Mouse (Mus musculus) midbrain, embryonic 11.5 days (tissue): ENCODE measurements at regions not wholly inside any gene's neighbourhood (a gene's known extent, or its start where the extent isn't known, plus 50 kb on each side); places are given as distances from the start of the nearest gene placed in this dataset. TPM values are rescaled to one million over a fixed set of nuclear protein-coding genes. Genes with fewer than 3 reads are reported as not detected.
A peak's percentile ranks its signal among the peaks of the same experiment; 100 is the strongest.

Experiments
- ATAC-seq: fragments of 200-750 bp; cut with Nextera tagmentation; 2 replicates; pipeline ENCODE4 v1.8.0; 2017; ENCODE audit warnings: moderate TSS enrichment, moderate library complexity; ENCODE audit not compliant: low FRiP score
- DNase-seq: peaks from one replicate; pipeline ENCODE4 v3.0.0; 2015; ENCODE audit warnings: low spot score; ENCODE audit errors: missing footprints
- H3K27ac ChIP-seq: fragments of 300-500 bp; sonication (generic); 2 replicates; pipeline ENCODE4 v1.5.1; 2014; ENCODE audit warnings: low read depth, low read length
- H3K27me3 ChIP-seq: fragments of 300-500 bp; sonication (generic); 2 replicates; pipeline ENCODE4 v1.6.1; 2014; ENCODE audit warnings: mild to moderate bottlenecking, low read length, moderate library complexity, mixed read lengths; ENCODE audit not compliant: control insufficient read depth, insufficient read depth
- H3K36me3 ChIP-seq: fragments of 300-500 bp; sonication (generic); 2 replicates; pipeline ENCODE4 v1.6.1; 2014; ENCODE audit warnings: mild to moderate bottlenecking, low read length, moderate library complexity, mixed read lengths; ENCODE audit not compliant: control insufficient read depth, insufficient read depth
- H3K4me1 ChIP-seq: fragments of 300-500 bp; sonication (generic); 2 replicates; pipeline ENCODE4 v1.6.1; 2014; ENCODE audit warnings: low read length; ENCODE audit not compliant: control insufficient read depth, insufficient read depth
- H3K4me2 ChIP-seq: fragments of 300-500 bp; sonication (generic); 2 replicates; pipeline ENCODE4 v1.6.1; 2014; ENCODE audit warnings: mild to moderate bottlenecking, moderate library complexity
- H3K4me3 ChIP-seq: fragments of 300-500 bp; sonication (generic); 2 replicates; pipeline ENCODE4 v1.5.1; 2014; ENCODE audit warnings: low read depth, low read length
- H3K9ac ChIP-seq: fragments of 300-500 bp; sonication (generic); 2 replicates; pipeline ENCODE4 v1.6.1; 2014; ENCODE audit warnings: low read length
- H3K9me3 ChIP-seq: fragments of 300-500 bp; sonication (generic); 2 replicates; pipeline ENCODE4 v1.6.1; 2016; ENCODE audit warnings: low read length; ENCODE audit not compliant: control insufficient read depth
- WGBS: fragments of 180-500 bp; shearing (Covaris S2); extraction: QIAGEN DNeasy Blood & Tissue Kit; methylation state at CpG from one replicate; pipeline ENCODE4 v1.1.7; 2014; 5-methylcytosine and 5-hydroxymethylcytosine counted together
- microRNA counts: library from miRNA; unstranded; fragments of <30 nt; microRNA quantifications from one replicate; lab custom pipeline; 2015
- microRNA-seq: library from miRNA; unstranded; fragments of <30 nt; microRNA quantifications from one replicate; pipeline ENCODE4, GENCODE M21; 2017

- ATAC-seq, result no peak
- 94% methylated on average over 4 of the region's 4 CpGs for WGBS
- Histone ChIP-seq H3K9ac (no peak overlapping the region), H3K4me1 (no peaks in the 10 kb centered on the region), H3K27ac (no peak overlapping the region), H3K9me3 (no peaks in the 10 kb centered on the region), H3K4me3 (no peak overlapping the region), H3K27me3 (no peaks in the 10 kb centered on the region), H3K4me2 (no peak overlapping the region), H3K36me3 (no peaks in the 10 kb centered on the region)
- DNase-seq, result peak; percentile 60
These were observed 51.9 kb upstream of the Il17a start for GRCm38 (mm10) chr1:20678823-20679222.

- ATAC-seq (no peak), DNase-seq (peak; percentile 56)
- Histone ChIP-seq H3K4me2 (no peak overlapping the region), H3K4me1 (no peaks in the 10 kb centered on the region), H3K9ac (no peak overlapping the region), H3K36me3 (no peaks in the 10 kb centered on the region), H3K9me3 (no peaks in the 10 kb centered on the region), H3K27me3 (no peaks in the 10 kb centered on the region), H3K27ac (no peak overlapping the region), H3K4me3 (no peak overlapping the region)
- WGBS, result 92% methylated on average over 2 of the region's 2 CpGs
These were observed 51.4 kb upstream of the Il17a start for GRCm38 (mm10) chr1:20679299-20679698.

- H3K9ac ChIP-seq, result no peak overlapping the region
- no peaks in the 10 kb centered on the region for H3K27me3 ChIP-seq
- no peak for DNase-seq
- ATAC-seq, result no peak
- 86% methylated on average over 5 of the region's 5 CpGs for WGBS
- no peak overlapping the region for H3K4me3 ChIP-seq
- no peaks in the 10 kb centered on the region for H3K9me3 ChIP-seq
- H3K4me1 ChIP-seq, result no peaks in the 10 kb centered on the region
- H3K27ac ChIP-seq, result no peak overlapping the region
- H3K4me2 ChIP-seq, result no peak overlapping the region
- no peaks in the 10 kb centered on the region for H3K36me3 ChIP-seq
These were observed 50.9 kb upstream of the Il17a start for GRCm38 (mm10) chr1:20679744-20680341.

GRCm38 (mm10) chr1:20680553-20680952, 50.2 kb upstream of the Il17a start:
- ATAC-seq (no peak), DNase-seq (peak; percentile 47)
- Histone ChIP-seq H3K9me3 (no peaks in the 10 kb centered on the region), H3K4me3 (no peak overlapping the region), H3K4me1 (no peaks in the 10 kb centered on the region), H3K9ac (no peak overlapping the region), H3K27ac (no peak overlapping the region), H3K4me2 (no peak overlapping the region), H3K36me3 (no peaks in the 10 kb centered on the region), H3K27me3 (no peaks in the 10 kb centered on the region)
- WGBS, result 77% methylated on average over 2 of the region's 2 CpGs

MicroRNAs in the stretch of these regions (microRNA counts, 519-probe panel; counts per million panel counts)
- not detected for microRNA mmu-miR-206 (lab: Ali Mortazavi, UCI)

Small RNA genes lying in the stretch of these regions (microRNA-seq; reads per million reads assigned to microRNA genes)
- gene Mir206, result 16.7 reads per million, percentile 35 among the genes with 10 or more reads in this experiment
